Mouse (Mus musculus): ENCODE results near the gene Tmem92. TPM values are rescaled to one million over a fixed set of nuclear protein-coding genes. Genes with fewer than 3 reads are reported as not detected.
A peak's percentile ranks its signal among the peaks of the same experiment; 100 is the strongest.
"Not testable (repeated sequence)": the region's sequence is repeated elsewhere in the genome, so short reads cannot be mapped to it uniquely, and the experiment has no call there.

The Tmem92 gene
- polyA plus RNA-seq (2012; rRNA removed) = not detected in 2 replicates

DNA sequence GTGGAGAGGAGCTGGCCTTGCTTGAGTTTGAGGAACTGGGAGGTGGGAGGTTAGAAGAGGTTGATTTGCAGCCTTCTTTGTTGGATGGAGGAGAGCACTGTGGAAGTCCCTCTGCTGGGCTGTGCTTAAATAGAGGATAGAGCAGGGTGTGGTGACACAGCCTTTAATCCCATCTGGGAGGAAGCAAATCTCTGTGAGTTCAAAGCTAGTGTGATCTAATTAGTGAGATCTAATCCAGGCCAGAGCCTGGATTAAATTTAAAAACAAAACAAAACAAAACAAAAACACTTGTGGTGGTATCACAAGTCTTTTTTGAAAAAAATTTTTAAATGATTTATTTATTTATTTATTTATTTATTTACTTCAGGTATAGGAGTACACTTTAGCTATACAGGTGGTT lies at the start of gene Tmem92:
Tmem92 (minus strand) TSS at position 101 of the 400 bp plus-strand sequence.
- no peak within 1 kb of the TSS for H3K4me3 ChIP-seq (ENCODE audit: insufficient read depth, low read depth, low read length)
- DNase-seq = no peak
- no peak within 1 kb of the TSS for H3K27ac ChIP-seq (ENCODE audit: insufficient read depth, low read depth, low read length)
- TF ChIP-seq CTCF (conservative IDR thresholded peaks at IDR 0.05; ENCODE audit: insufficient read depth, insufficient read length, low read depth, low read length) = no peak
- TF ChIP-seq POLR2A (IDR thresholded peaks at IDR 0.05; ENCODE audit: low read depth, low read length) = no peak
- H3K36me3 ChIP-seq (ENCODE audit: control insufficient read depth, insufficient read depth, low read length) = no peaks in the 10 kb centered on the region
- no peaks in the 10 kb centered on the region for H3K27me3 ChIP-seq (replicated peaks; ENCODE audit: control insufficient read depth, insufficient read depth, low read length)
- H3K4me1 ChIP-seq (ENCODE audit: control insufficient read depth, insufficient read depth, low read length) = no peaks in the 10 kb centered on the region

DNA sequence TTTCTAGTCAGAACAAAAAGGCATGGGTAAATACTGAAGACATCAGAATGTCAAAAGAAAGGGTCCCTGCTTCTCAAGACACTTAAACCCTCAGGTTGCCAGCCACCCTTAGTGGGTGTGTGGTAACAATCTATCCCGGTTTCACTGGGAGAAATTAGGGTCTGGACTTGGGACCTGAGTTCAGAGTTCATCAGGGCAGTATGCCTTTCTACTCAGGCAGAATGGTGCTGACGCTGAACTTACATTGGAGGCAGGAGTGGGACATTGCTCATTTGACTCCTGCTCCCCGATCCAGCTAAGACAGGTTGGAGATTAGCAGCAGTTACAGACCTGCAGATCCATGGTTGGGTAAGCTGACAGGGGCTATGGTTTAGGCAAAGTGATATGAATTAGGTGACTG lies 46.5 kb upstream of the Tmem92 start:
- 42% methylated on average over 3 of the region's 3 CpGs for WGBS

DNA sequence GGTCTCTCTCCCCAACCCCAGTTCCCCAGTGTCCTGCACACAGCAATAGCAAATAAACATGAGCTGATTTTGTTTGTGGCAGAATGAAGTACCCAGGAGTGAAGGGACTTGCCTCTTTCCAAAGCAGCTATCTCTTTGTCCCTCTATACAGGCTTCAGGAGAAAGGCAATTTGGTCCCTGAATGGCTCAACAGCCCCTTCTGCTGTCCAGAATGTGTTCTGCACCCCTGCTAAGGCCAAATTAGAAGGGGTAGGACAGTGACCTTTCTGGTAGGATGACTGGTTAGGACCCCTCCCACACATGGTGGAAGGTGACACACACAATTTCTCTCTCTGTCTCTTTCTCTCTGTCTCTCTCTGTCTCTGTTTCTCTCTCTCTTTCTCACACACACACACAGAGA lies 36.9 kb upstream of the Tmem92 start:
- H3K4me3 ChIP-seq (ENCODE audit: insufficient read depth, low read depth, low read length); H3K27me3 ChIP-seq (replicated peaks; ENCODE audit: control insufficient read depth, insufficient read depth, low read length); H3K4me1 ChIP-seq (ENCODE audit: control insufficient read depth, insufficient read depth, low read length); H3K36me3 ChIP-seq (ENCODE audit: control insufficient read depth, insufficient read depth, low read length); H3K27ac ChIP-seq (ENCODE audit: insufficient read depth, low read depth, low read length); DNase-seq: not testable (repeated sequence)
- 0 out of 2 replicates have a peak, but pooled peaks have one; percentile 29 for TF ChIP-seq CTCF (conservative IDR thresholded peaks at IDR 0.05; ENCODE audit: insufficient read depth, insufficient read length, low read depth, low read length)

More for the DNA sequence above, 46.5 kb upstream of the Tmem92 start:
- Histone ChIP-seq H3K27me3 (replicated peaks; ENCODE audit: control insufficient read depth, insufficient read depth, low read length) (no peaks in the 10 kb centered on the region), H3K36me3 (ENCODE audit: control insufficient read depth, insufficient read depth, low read length) (no peaks in the 10 kb centered on the region), H3K27ac (ENCODE audit: insufficient read depth, low read depth, low read length) (no peak overlapping the region), H3K4me3 (ENCODE audit: insufficient read depth, low read depth, low read length) (no peak overlapping the region), H3K4me1 (ENCODE audit: control insufficient read depth, insufficient read depth, low read length) (peaks cover 4% of the 10 kb centered on the region; the same call in 1 of the 2 replicates)
- DNase-seq = peak; percentile 70
- TF ChIP-seq CTCF (conservative IDR thresholded peaks at IDR 0.05; ENCODE audit: insufficient read depth, insufficient read length, low read depth, low read length) = no peak
- TF ChIP-seq POLR2A (IDR thresholded peaks at IDR 0.05; ENCODE audit: low read depth, low read length) = no peak

DNA sequence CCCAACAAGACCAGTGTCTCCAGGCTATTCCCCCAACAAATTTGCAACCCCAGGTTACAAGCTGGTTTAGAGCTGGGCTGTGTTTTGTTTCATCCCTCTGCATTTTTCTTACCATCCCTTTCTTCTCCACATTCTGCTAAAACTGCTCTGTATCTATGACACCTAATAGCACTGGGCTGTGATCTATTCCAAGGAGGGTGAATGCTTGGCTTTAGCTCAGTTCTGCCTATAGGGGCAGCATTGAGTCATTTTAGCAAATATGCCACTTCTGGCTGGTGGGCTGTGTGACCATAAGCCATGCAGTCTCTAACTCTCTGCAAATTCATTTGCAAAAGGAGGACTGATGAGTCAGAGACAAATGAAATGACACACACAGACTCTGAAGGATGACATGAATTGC lies 36.4 kb upstream of the Tmem92 start:
- H3K27me3 ChIP-seq (replicated peaks; ENCODE audit: control insufficient read depth, insufficient read depth, low read length); H3K36me3 ChIP-seq (ENCODE audit: control insufficient read depth, insufficient read depth, low read length); DNase-seq; H3K27ac ChIP-seq (ENCODE audit: insufficient read depth, low read depth, low read length); H3K4me3 ChIP-seq (ENCODE audit: insufficient read depth, low read depth, low read length); H3K4me1 ChIP-seq (ENCODE audit: control insufficient read depth, insufficient read depth, low read length): not testable (repeated sequence)

GRCm38 (mm10) chr11:94811537-94811936 lies 29.0 kb upstream of the Tmem92 start:
- not testable (repeated sequence) for H3K27me3 ChIP-seq (replicated peaks; ENCODE audit: control insufficient read depth, insufficient read depth, low read length); H3K4me1 ChIP-seq (ENCODE audit: control insufficient read depth, insufficient read depth, low read length); H3K4me3 ChIP-seq (ENCODE audit: insufficient read depth, low read depth, low read length); H3K27ac ChIP-seq (ENCODE audit: insufficient read depth, low read depth, low read length); H3K36me3 ChIP-seq (ENCODE audit: control insufficient read depth, insufficient read depth, low read length)
- WGBS = 43% methylated on average over 3 of the region's 3 CpGs
- peak; percentile 27 for DNase-seq

- no peak overlapping the region for H3K27ac ChIP-seq (ENCODE audit: insufficient read depth, low read depth, low read length)
- H3K27me3 ChIP-seq (replicated peaks; ENCODE audit: control insufficient read depth, insufficient read depth, low read length) = no peaks in the 10 kb centered on the region
- H3K4me3 ChIP-seq (ENCODE audit: insufficient read depth, low read depth, low read length) = no peak overlapping the region
- no peak for DNase-seq
- no peaks in the 10 kb centered on the region for H3K36me3 ChIP-seq (ENCODE audit: control insufficient read depth, insufficient read depth, low read length)
- TF ChIP-seq POLR2A (IDR thresholded peaks at IDR 0.05; ENCODE audit: low read depth, low read length) (no peak), CTCF (conservative IDR thresholded peaks at IDR 0.05; ENCODE audit: insufficient read depth, insufficient read length, low read depth, low read length) (no peak)
- H3K4me1 ChIP-seq (ENCODE audit: control insufficient read depth, insufficient read depth, low read length) = no peaks in the 10 kb centered on the region
Observed at GRCm38 (mm10) chr11:94791700-94792099, 9.2 kb upstream of the Tmem92 start.

DNA sequence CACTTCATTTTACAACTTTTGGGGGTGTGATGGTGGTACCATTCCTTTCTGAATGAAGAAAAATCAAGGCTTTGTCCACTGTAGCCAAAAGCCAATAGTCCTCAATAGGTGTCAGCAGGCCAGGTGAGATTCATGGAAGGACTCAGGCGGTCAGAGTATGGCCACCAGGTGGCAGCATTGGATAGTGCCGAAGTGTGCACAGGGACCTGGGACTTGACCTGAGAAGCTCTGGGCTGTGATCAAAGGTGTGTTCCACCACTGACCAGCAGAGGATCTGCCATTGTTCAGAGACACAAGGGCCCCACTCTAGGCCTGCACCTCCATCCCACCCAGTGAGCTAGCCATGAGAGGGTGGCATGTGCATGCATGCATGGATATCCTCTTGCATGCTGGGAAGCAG lies 2.7 kb upstream of the Tmem92 start:
- TF ChIP-seq CTCF (conservative IDR thresholded peaks at IDR 0.05; ENCODE audit: insufficient read depth, insufficient read length, low read depth, low read length) = peak; percentile 87
- TF ChIP-seq POLR2A (IDR thresholded peaks at IDR 0.05; ENCODE audit: low read depth, low read length) = no peak
- 9% methylated on average over 2 of the region's 2 CpGs for WGBS
- DNase-seq = peak; percentile 82

GRCm38 (mm10) chr11:94774887-94775497 lies 7.5 kb downstream of the Tmem92 start:
- 92% methylated on average over 5 of the region's 5 CpGs for WGBS
- Histone ChIP-seq H3K4me3 (ENCODE audit: insufficient read depth, low read depth, low read length) (no peak overlapping the region), H3K4me1 (ENCODE audit: control insufficient read depth, insufficient read depth, low read length) (no peaks in the 10 kb centered on the region), H3K36me3 (ENCODE audit: control insufficient read depth, insufficient read depth, low read length) (no peaks in the 10 kb centered on the region), H3K27me3 (replicated peaks; ENCODE audit: control insufficient read depth, insufficient read depth, low read length) (no peaks in the 10 kb centered on the region), H3K27ac (ENCODE audit: insufficient read depth, low read depth, low read length) (no peak overlapping the region)
- TF ChIP-seq POLR2A (IDR thresholded peaks at IDR 0.05; ENCODE audit: low read depth, low read length) (no peak), CTCF (conservative IDR thresholded peaks at IDR 0.05; ENCODE audit: insufficient read depth, insufficient read length, low read depth, low read length) (no peak)
- DNase-seq = no peak

More for the DNA sequence above, 2.7 kb upstream of the Tmem92 start:
- Histone ChIP-seq H3K36me3 (ENCODE audit: control insufficient read depth, insufficient read depth, low read length) (no peaks in the 10 kb centered on the region), H3K27me3 (replicated peaks; ENCODE audit: control insufficient read depth, insufficient read depth, low read length) (no peaks in the 10 kb centered on the region), H3K4me1 (ENCODE audit: control insufficient read depth, insufficient read depth, low read length) (no peaks in the 10 kb centered on the region), H3K27ac (ENCODE audit: insufficient read depth, low read depth, low read length) (no peak overlapping the region), H3K4me3 (ENCODE audit: insufficient read depth, low read depth, low read length) (no peak overlapping the region)

Data from kidney, adult 2 months (tissue).